Mouse (Mus musculus) heart, embryonic 12.5 days (tissue): ENCODE data around the gene Wdr66. TPM values are rescaled to one million over a fixed set of nuclear protein-coding genes. Genes with fewer than 3 reads are reported as not detected.
A peak's percentile ranks its signal among the peaks of the same experiment; 100 is the strongest.

Source experiments
- ATAC-seq: fragments of 200-750 bp; cut with Nextera tagmentation; 2 replicates; pipeline ENCODE4 v1.8.0; 2017; ENCODE audit warnings: moderate TSS enrichment, moderate library complexity; ENCODE audit not compliant: insufficient number of reproducible peaks, low FRiP score
- H3K27ac ChIP-seq: fragments of 300-500 bp; sonication (generic); 2 replicates; pipeline ENCODE4 v1.5.1; 2016; ENCODE audit warnings: mild to moderate bottlenecking, moderate library complexity; ENCODE audit not compliant: poor library complexity, severe bottlenecking
- H3K27me3 ChIP-seq: fragments of 300-500 bp; sonication (generic); replicated peaks from 2 replicates; pipeline ENCODE4 v1.6.1; 2016; ENCODE audit warnings: mild to moderate bottlenecking, moderate library complexity
- H3K36me3 ChIP-seq: fragments of 300-500 bp; sonication (generic); 2 replicates; pipeline ENCODE4 v1.6.1; 2016; ENCODE audit warnings: mild to moderate bottlenecking, moderate library complexity
- H3K4me1 ChIP-seq: fragments of 300-500 bp; sonication (generic); replicated peaks from 2 replicates; pipeline ENCODE4 v1.6.1; 2016; ENCODE audit warnings: mild to moderate bottlenecking
- H3K4me2 ChIP-seq: fragments of 300-500 bp; sonication (generic); 2 replicates; pipeline ENCODE4 v1.6.1; 2016; ENCODE audit warnings: mild to moderate bottlenecking, moderate library complexity
- H3K4me3 ChIP-seq: fragments of 300-500 bp; sonication (generic); 2 replicates; pipeline ENCODE4 v1.5.1; 2016; ENCODE audit warnings: mild to moderate bottlenecking
- H3K9ac ChIP-seq: fragments of 300-500 bp; sonication (generic); 2 replicates; pipeline ENCODE4 v1.6.1; 2016; ENCODE audit warnings: mild to moderate bottlenecking, moderate library complexity
- H3K9me3 ChIP-seq: fragments of 300-500 bp; sonication (generic); replicated peaks from 2 replicates; pipeline ENCODE4 v1.6.1; 2016; ENCODE audit warnings: mild to moderate bottlenecking, moderate library complexity
- WGBS: fragments of 180-500 bp; shearing (Covaris S2); methylation state at CpG from one replicate; pipeline ENCODE4 v1.1.7; 2016; 5-methylcytosine and 5-hydroxymethylcytosine counted together
- polyA plus RNA-seq: library from polyadenylated mRNA; unstranded; fragments of >200 nt; fragmentation: Nextera tagmentation; extraction: Ambion mirVana; gene quantifications from 2 replicates; pipeline ENCODE4 v1.2.1, GENCODE M21; 2016

Gene Wdr66
- polyA plus RNA-seq, 1 experiment from 2014 or later, result 0.64 TPM

DNA sequence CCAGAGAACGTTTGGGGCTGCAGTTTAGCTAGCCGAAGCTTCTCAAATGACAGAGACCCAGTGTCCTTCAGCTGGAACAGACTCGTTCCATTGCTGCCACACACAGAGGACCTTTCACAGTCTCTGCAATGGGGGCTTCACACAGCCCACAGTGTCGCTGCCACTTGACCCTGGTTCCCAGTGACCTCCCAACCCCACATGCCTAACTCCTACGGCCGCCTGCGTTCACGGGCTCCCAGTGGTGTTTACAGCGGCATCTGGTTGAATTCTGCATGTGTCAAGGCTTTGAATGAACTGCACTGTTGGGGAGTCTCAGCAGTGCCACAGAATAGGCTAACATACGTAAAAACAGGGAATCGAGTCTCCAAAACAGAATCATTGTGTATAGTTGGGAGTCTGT is 19.0 kb downstream of the Wdr66 start:
- 70% methylated on average over 11 of the region's 11 CpGs for WGBS
- Histone ChIP-seq H3K4me2 (no peak overlapping the region), H3K27me3 (no peaks in the 10 kb centered on the region), H3K9me3 (0 out of 2 replicates have a peak, but pooled peaks cover 2% of the 10 kb centered on the region), H3K4me1 (no peaks in the 10 kb centered on the region), H3K36me3 (no peaks in the 10 kb centered on the region), H3K9ac (no peak overlapping the region), H3K4me3 (no peak overlapping the region), H3K27ac (no peak overlapping the region)
- ATAC-seq, result no peak

- 81% methylated on average over 5 of the region's 5 CpGs for WGBS
- no peak for ATAC-seq
- no peak overlapping the region for H3K4me3 ChIP-seq
- no peak overlapping the region for H3K9ac ChIP-seq
- no peak overlapping the region for H3K27ac ChIP-seq
- H3K36me3 ChIP-seq, result no peaks in the 10 kb centered on the region
- H3K4me2 ChIP-seq, result no peak overlapping the region
- no peaks in the 10 kb centered on the region for H3K27me3 ChIP-seq
- no peaks in the 10 kb centered on the region for H3K4me1 ChIP-seq
- 0 out of 2 replicates have a peak, but pooled peaks cover 2% of the 10 kb centered on the region for H3K9me3 ChIP-seq
These were observed 21.0 kb downstream of the Wdr66 start for GRCm38 (mm10) chr5:123272927-123273326.

DNA sequence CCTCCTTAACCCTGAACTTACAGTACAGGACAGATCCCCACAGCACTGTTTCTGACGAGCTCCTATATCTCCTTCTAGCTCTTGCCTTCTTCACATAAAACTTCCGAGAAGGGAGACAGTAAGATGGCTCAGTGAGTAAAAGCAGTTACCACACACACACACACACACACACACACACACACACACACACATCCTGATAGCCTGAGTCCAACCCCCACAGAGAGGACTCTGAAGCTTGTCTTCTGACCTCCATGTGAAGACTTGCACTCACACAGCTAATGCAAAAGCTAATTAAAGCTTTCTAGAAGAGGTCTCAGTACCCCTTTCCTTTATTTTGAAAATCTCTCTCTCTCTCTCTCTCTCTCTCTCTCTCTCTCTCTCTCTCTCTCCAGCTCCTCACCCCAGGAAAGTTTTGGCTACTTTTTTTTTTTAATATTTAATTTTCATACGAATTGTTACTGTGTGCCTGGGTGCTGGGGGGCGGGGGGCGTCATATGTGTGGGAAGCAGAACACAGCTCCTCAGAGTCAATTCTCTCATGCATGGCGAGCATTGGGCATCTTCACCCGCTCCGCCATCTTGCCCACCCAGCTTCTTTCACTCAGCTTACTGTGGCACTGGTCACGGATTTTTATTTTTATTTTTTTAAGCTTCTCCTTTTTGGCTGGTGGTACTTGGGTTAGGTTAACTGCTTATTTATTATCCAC is 24.9 kb downstream of the Wdr66 start:
- no peak overlapping the region for H3K4me2 ChIP-seq
- no peak overlapping the region for H3K27ac ChIP-seq
- no peaks in the 10 kb centered on the region for H3K4me1 ChIP-seq
- no peaks in the 10 kb centered on the region for H3K9me3 ChIP-seq
- ATAC-seq, result no peak
- no peaks in the 10 kb centered on the region for H3K36me3 ChIP-seq
- WGBS, result 75% methylated on average over 9 of the region's 9 CpGs
- H3K27me3 ChIP-seq, result no peaks in the 10 kb centered on the region
- no peak overlapping the region for H3K9ac ChIP-seq
- H3K4me3 ChIP-seq, result no peak overlapping the region

DNA sequence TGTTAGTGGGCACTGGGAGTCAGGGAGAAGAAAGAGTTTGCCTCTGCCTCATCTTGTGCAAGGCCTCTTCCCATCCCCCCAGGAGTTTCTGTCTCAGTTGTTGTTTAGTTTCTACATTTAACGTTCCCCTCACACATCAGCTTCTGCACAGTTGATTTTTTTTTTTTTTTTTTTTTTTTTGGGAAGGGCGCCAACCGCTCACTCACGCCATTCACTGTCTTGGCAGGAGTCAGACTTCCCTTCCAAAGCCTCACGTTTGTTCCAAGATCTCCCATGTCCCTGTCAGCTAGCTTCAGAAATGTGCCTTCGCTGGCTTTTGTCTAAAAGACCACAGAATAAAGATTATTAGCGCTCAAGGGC is 25.4 kb downstream of the Wdr66 start:
- 55% methylated on average over 7 of the region's 7 CpGs for WGBS
- Histone ChIP-seq H3K4me1 (no peaks in the 10 kb centered on the region), H3K9me3 (no peaks in the 10 kb centered on the region), H3K4me2 (no peak overlapping the region), H3K27ac (no peak overlapping the region), H3K36me3 (no peaks in the 10 kb centered on the region), H3K4me3 (no peak overlapping the region), H3K27me3 (no peaks in the 10 kb centered on the region), H3K9ac (no peak overlapping the region)
- no peak for ATAC-seq

DNA sequence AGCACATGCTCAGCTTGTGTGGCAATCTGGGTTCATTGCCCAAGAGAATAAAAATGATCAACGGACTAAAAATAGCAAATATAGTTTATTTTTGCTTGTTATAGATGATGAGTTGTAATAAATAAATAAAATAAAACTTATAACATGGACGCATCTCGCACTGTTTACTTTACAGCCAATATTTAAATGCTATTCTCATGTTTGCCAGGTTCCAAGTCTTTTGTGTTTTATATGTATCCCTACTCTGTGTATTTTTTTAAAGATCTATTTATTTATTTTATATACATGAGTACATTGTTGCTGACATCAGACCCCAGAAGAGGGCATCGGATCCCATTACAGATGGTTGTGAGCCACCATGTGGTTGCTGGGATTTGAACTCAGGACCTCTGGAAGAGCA is 25.8 kb downstream of the Wdr66 start:
- Histone ChIP-seq H3K4me3 (no peak overlapping the region), H3K4me1 (no peaks in the 10 kb centered on the region), H3K9ac (no peak overlapping the region), H3K27me3 (no peaks in the 10 kb centered on the region), H3K36me3 (no peaks in the 10 kb centered on the region), H3K9me3 (no peaks in the 10 kb centered on the region), H3K27ac (no peak overlapping the region), H3K4me2 (no peak overlapping the region)
- WGBS, result 87% methylated on average over 4 of the region's 4 CpGs
- ATAC-seq, result no peak

- Histone ChIP-seq H3K27me3 (no peaks in the 10 kb centered on the region), H3K4me1 (no peaks in the 10 kb centered on the region), H3K27ac (no peak overlapping the region), H3K9ac (no peak overlapping the region), H3K4me2 (peak overlapping the region; percentile 53), H3K4me3 (no peak overlapping the region), H3K36me3 (no peaks in the 10 kb centered on the region), H3K9me3 (no peaks in the 10 kb centered on the region)
- 82% methylated on average over 4 of the region's 4 CpGs for WGBS
- ATAC-seq, result no peak
These were observed 27.3 kb downstream of the Wdr66 start for GRCm38 (mm10) chr5:123279248-123279647.

DNA sequence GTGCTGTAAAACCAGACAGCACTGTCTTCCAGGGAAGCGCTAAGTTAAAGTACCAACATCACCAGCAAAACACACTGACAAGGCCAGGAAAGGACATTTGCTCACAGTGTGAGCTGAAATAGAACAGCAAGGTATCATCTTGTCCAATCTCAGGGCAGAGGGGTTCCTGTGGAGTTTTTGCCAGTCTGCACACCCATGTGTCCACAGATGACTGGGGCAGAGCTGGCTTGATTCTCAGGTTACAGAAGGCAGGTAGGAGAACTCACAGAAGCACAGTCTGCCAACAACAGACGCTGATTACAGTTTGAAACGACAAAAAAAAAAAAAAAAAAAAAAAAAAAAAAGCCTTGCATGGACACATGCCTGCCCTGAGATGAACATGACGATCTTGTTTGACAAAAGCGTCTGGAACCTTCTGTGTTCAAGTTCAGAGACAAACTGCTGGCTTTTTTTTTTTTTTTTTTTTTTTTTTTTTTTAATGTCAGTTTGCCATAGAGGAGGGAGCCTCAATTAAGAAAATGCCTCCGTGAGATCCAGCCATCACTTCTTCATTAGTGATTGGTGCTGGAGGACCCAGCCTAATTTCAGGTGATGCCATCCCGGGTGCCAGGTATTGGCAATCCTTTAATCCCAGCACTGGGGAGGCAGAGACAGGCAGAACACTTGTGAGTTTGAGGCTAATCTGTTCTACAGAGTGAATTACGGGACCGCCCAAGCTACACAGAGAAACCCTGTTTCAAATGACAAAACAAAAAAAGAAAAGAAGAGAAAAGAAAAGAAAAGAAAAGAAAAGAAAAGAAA is 29.6 kb downstream of the Wdr66 start:
- Histone ChIP-seq H3K27ac (no peak overlapping the region), H3K9me3 (no peaks in the 10 kb centered on the region), H3K4me2 (no peak overlapping the region), H3K4me1 (no peaks in the 10 kb centered on the region), H3K27me3 (no peaks in the 10 kb centered on the region), H3K9ac (no peak overlapping the region), H3K4me3 (no peak overlapping the region), H3K36me3 (no peaks in the 10 kb centered on the region)
- 73% methylated on average over 9 of the region's 9 CpGs for WGBS
- ATAC-seq, result no peak

DNA sequence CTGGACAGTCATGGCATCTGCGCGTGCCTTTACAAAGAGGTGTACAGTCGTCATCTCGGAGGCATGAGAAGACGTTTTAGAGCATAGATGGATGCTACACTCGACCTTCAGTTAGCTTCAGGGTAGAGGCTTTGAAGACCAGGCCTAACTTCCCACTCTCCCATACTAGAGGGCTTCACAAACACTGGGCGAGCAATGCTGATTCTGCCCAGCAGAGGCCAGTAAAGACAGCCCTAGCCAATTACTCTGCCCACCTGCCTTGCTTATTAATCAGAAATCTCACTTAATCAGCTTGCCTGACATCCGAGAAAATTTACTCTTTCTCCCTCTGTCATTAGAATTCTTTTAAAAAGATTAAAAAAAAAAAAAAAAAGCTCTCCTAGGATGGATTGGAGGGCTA is 33.3 kb downstream of the Wdr66 start:
- ATAC-seq, result no peak
- no peak overlapping the region for H3K27ac ChIP-seq
- H3K27me3 ChIP-seq, result no peaks in the 10 kb centered on the region
- no peak overlapping the region for H3K4me2 ChIP-seq
- no peak overlapping the region for H3K9ac ChIP-seq
- WGBS, result 34% methylated on average over 8 of the region's 8 CpGs
- H3K4me1 ChIP-seq, result no peaks in the 10 kb centered on the region
- no peaks in the 10 kb centered on the region for H3K36me3 ChIP-seq
- H3K4me3 ChIP-seq, result no peak overlapping the region
- peaks cover 9% of the 10 kb centered on the region; the same call in 1 of the 2 replicates for H3K9me3 ChIP-seq

DNA sequence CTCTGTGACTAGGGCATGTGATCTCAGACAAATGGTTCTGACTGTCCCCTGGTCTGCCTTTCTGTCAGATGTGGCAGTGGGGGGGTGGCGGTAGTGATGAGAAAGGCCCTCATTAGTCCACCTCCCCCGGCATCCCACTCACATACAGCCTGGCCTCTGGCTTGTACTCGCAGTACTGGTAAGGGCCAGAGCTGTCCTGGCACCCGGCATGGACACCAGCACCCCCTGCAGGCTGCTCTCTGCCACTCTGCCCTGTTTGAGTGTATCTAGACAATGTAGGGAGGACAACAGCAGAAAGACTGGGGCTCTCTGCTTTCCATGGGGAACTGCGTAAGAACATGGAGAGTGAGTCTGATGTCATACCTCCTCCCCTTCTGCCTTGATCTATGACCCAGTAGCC is 36.2 kb downstream of the Wdr66 start:
- no peak overlapping the region for H3K4me3 ChIP-seq
- no peaks in the 10 kb centered on the region for H3K27me3 ChIP-seq
- H3K4me1 ChIP-seq, result no peaks in the 10 kb centered on the region
- no peaks in the 10 kb centered on the region for H3K36me3 ChIP-seq
- no peak overlapping the region for H3K27ac ChIP-seq
- H3K9me3 ChIP-seq, result peaks cover 9% of the 10 kb centered on the region; the same call in 1 of the 2 replicates
- no peak overlapping the region for H3K4me2 ChIP-seq
- H3K9ac ChIP-seq, result no peak overlapping the region
- 0 out of 2 replicates have a peak, but pooled peaks have one; percentile 39 for ATAC-seq
- WGBS, result 76% methylated on average over 5 of the region's 5 CpGs

DNA sequence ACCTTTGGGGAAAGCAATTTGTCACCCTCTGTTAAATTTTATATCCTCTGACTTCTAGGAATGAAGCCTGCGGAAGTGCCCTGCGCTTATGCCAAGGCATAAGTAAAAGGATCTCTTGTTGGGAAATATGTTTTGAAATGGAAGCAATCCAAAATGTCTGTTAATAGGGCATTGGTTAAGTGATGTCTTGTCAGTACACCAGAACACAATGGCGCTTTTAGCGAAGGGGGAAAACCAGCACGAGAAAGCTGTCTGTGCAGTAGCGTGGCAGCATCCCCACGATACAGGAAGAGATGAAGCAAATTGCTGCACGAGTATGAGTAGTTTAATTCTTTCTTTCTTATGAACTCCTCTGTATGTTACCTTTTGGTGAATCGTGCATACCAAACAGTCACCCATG is 42.8 kb downstream of the Wdr66 start:
- WGBS, result 85% methylated on average over 9 of the region's 9 CpGs
- no peak for ATAC-seq
- no peaks in the 10 kb centered on the region for H3K36me3 ChIP-seq

GRCm38 (mm10) chr5:123296224-123296806 is 44.4 kb downstream of the Wdr66 start:
- Histone ChIP-seq H3K4me3 (no peak overlapping the region), H3K4me1 (peaks cover 29% of the 10 kb centered on the region), H3K27me3 (no peaks in the 10 kb centered on the region; the same call in 1 of the 2 replicates), H3K9ac (no peak overlapping the region), H3K27ac (no peak overlapping the region), H3K36me3 (no peaks in the 10 kb centered on the region), H3K4me2 (no peak overlapping the region), H3K9me3 (no peaks in the 10 kb centered on the region)
- 67% methylated on average over 12 of the region's 12 CpGs for WGBS
- ATAC-seq, result no peak

More for the DNA sequence above, 42.8 kb downstream of the Wdr66 start:
- no peak overlapping the region for H3K9ac ChIP-seq
- peaks cover 14% of the 10 kb centered on the region for H3K4me1 ChIP-seq
- H3K27ac ChIP-seq, result no peak overlapping the region
- no peaks in the 10 kb centered on the region for H3K9me3 ChIP-seq
- no peaks in the 10 kb centered on the region; the same call in 1 of the 2 replicates for H3K27me3 ChIP-seq
- no peak overlapping the region for H3K4me2 ChIP-seq
- H3K4me3 ChIP-seq, result no peak overlapping the region
